Mouse (Mus musculus) liver, postnatal 0 days (tissue): Measurements from ENCODE around the gene Fosl1. TPM values are rescaled to one million over a fixed set of nuclear protein-coding genes. Genes with fewer than 3 reads are reported as not detected.

Experiments used
- ATAC-seq: fragments of 200-750 bp; cut with Nextera tagmentation; 2 replicates; pipeline ENCODE4 v1.8.0; 2017; ENCODE audit warnings: mild to moderate bottlenecking, moderate library complexity
- DNase-seq: peaks from one replicate; pipeline ENCODE4 v3.0.0-alpha.2; 2016
- H3K27ac ChIP-seq: fragments of 300-500 bp; sonication (generic); 2 replicates; pipeline ENCODE4 v1.5.1; 2014; ENCODE audit warnings: antibody characterized with exemption, moderate library complexity, mild to moderate bottlenecking, low read depth
- H3K27me3 ChIP-seq: fragments of 300-500 bp; sonication (generic); 2 replicates; pipeline ENCODE4 v1.6.1; 2014; ENCODE audit warnings: low read length, control low read depth, mixed read lengths; ENCODE audit not compliant: insufficient read depth
- H3K36me3 ChIP-seq: fragments of 300-500 bp; sonication (generic); replicated peaks from 2 replicates; pipeline ENCODE4 v1.6.1; 2014; ENCODE audit warnings: mild to moderate bottlenecking, control low read depth, low read length, moderate library complexity, mixed read lengths; ENCODE audit not compliant: insufficient read depth
- H3K4me1 ChIP-seq: fragments of 300-500 bp; sonication (generic); 2 replicates; pipeline ENCODE4 v1.6.1; 2014; ENCODE audit warnings: antibody characterized with exemption, mild to moderate bottlenecking, control low read depth; ENCODE audit not compliant: insufficient read depth
- H3K4me2 ChIP-seq: fragments of 300-500 bp; sonication (generic); 2 replicates; pipeline ENCODE4 v1.6.1; 2014; ENCODE audit warnings: low read depth, mild to moderate bottlenecking, low read length, moderate library complexity, mixed read lengths
- H3K4me3 ChIP-seq: fragments of 300-500 bp; sonication (generic); 2 replicates; pipeline ENCODE4 v1.5.1; 2014; ENCODE audit warnings: low read depth, low read length
- H3K9ac ChIP-seq: fragments of 300-500 bp; sonication (generic); replicated peaks from 2 replicates; pipeline ENCODE4 v1.6.1; 2014; ENCODE audit warnings: mild to moderate bottlenecking, moderate library complexity
- H3K9me3 ChIP-seq: fragments of 300-500 bp; sonication (generic); 2 replicates; pipeline ENCODE4 v1.6.1; 2016; ENCODE audit warnings: mild to moderate bottlenecking, control low read depth, low read length, mixed read lengths
- CTCF ChIP-seq: sonication (generic); IDR thresholded peaks from 2 replicates; pipeline ENCODE4 v1.5.1; 2016; ENCODE audit warnings: antibody characterized with exemption, low read depth
- EP300 ChIP-seq: IDR thresholded peaks from 2 replicates; pipeline ENCODE4 v1.6.1; 2016; ENCODE audit warnings: antibody characterized with exemption, low read depth, mild to moderate bottlenecking
- WGBS: fragments of 180-500 bp; shearing (Covaris S2); extraction: QIAGEN DNeasy Blood & Tissue Kit; methylation state at CpG from one replicate; pipeline ENCODE4 v1.1.7; 2014; ENCODE audit not compliant: insufficient replicate concordance; 5-methylcytosine and 5-hydroxymethylcytosine counted together
- polyA plus RNA-seq: library from polyadenylated mRNA; unstranded; fragments of >200 nt; fragmentation: Nextera tagmentation; extraction: Ambion mirVana; gene quantifications from 2 replicates; pipeline ENCODE4 v1.2.1, GENCODE M21; 2015

Gene Fosl1
- polyA plus RNA-seq, 1 experiment from 2014 or later = not detected

DNA sequence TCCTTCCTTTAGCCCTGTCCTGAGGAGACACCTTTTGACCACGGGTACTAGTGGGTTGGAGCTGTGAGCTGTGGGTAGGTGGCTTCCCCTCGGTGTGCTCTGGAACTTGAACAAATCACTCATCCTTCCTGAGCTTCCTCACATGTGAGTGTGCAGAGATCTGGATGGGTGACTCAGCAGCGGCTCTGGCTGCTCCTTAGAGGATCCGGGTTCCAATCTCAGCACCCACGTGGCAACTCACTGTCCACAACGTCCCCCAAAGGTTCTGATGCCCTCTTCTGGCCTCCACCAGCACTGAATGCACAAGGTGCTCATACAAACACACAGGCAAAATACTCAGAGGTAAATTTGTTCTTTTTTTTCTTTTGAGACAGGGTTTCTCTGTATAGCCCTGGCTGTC is 4.4 kb downstream of the Fosl1 start:
- TF ChIP-seq CTCF = no peak
- no peak for TF ChIP-seq EP300
- Histone ChIP-seq H3K4me1 (peaks cover 28% of the 10 kb centered on the region), H3K9me3 (no peaks in the 10 kb centered on the region), H3K4me3 (no peak overlapping the region), H3K36me3 (no peaks in the 10 kb centered on the region), H3K9ac (no peak overlapping the region), H3K4me2 (no peak overlapping the region), H3K27me3 (peaks cover 46% of the 10 kb centered on the region), H3K27ac (no peak overlapping the region)
- no peak for DNase-seq
- no peak for ATAC-seq
- WGBS = 50% methylated on average over 6 of the region's 6 CpGs

DNA sequence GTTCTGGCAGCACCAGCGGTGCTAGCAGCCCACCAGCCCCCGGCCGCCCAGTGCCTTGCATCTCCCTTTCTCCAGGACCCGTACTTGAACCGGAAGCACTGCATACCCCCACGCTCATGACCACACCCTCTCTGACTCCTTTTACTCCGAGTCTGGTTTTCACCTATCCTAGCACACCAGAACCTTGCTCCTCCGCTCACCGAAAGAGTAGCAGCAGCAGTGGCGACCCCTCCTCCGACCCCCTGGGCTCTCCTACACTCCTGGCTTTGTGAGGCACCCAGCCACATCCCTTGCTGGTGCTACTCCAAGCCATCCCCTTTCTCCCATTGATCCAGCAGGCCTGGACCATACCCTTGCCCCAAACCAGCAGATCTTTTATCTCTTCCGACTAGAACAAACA is 7.7 kb downstream of the Fosl1 start:
- Histone ChIP-seq H3K27ac (no peak overlapping the region), H3K27me3 (peaks cover 19% of the 10 kb centered on the region; the same call in 1 of the 2 replicates), H3K4me1 (peaks cover 25% of the 10 kb centered on the region), H3K36me3 (no peaks in the 10 kb centered on the region), H3K4me3 (no peak overlapping the region), H3K9me3 (no peaks in the 10 kb centered on the region), H3K4me2 (0 out of 2 replicates have a peak overlapping the region, but pooled peaks have one; percentile 94), H3K9ac (no peak overlapping the region)
- DNase-seq (no peak), ATAC-seq (no peak)
- TF ChIP-seq EP300 (no peak), CTCF (no peak)
- 80% methylated on average over 12 of the region's 12 CpGs for WGBS

DNA sequence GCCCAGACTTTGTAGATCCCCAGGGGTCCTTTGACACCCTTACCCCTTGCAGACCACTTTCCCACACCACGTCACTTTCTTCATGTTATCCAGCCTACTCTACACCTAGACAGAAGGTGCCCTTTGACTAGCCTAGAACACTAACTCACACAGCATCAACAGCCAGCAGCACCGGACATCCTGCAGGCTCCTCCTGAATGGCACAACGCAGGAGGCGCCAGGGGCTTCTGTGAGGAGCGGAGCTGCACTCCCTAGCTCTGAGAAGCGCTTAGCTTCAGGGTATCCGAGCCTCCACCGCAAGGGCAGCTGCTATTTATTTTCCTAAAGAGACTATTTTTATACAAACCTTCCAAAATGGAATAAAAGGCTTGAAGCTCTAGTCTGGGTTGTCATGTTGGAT is 8.2 kb downstream of the Fosl1 start:
- Histone ChIP-seq H3K27ac (no peak overlapping the region), H3K4me2 (peak overlapping the region; percentile 94), H3K9me3 (no peaks in the 10 kb centered on the region), H3K36me3 (no peaks in the 10 kb centered on the region), H3K4me1 (peaks cover 26% of the 10 kb centered on the region), H3K27me3 (0 out of 2 replicates have a peak, but pooled peaks cover 13% of the 10 kb centered on the region), H3K9ac (no peak overlapping the region), H3K4me3 (no peak overlapping the region; the same call in 1 of the 2 replicates)
- ATAC-seq (no peak), DNase-seq (no peak)
- 60% methylated on average over 8 of the region's 8 CpGs for WGBS
- TF ChIP-seq CTCF = no peak

DNA sequence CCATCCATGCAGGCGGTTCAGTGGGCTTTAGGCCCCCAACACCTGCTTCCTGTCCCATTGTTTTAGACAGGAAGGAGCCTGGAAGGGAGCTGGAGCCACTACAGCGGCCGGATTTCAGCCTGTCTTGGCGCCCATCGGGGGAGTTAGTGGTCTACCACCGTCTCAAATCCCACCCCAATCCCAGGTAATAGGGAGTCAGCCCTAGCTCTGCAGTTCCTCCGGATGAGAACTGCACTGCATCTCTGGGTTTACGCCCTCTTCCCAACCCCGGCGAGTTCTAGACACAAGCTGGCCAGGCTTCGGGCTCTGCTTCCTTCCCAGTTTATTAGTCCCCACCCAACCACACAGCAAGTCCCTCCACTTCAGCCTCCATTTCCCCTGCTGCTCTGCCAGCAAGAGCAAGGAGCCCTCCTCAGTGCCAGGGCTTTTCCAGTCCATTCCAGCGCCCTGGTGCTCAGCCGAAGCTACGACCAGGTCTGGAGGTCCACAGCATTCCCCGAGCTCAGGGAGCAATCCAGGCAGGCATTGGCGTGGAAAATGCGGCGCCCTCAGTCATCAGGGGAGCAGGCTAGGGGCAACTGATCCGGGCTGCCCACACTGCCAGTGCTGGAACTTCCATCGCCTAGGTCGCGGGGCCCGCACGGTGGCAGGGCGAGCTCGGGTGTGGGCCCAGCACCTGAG is 9.0 kb downstream of the Fosl1 start:
- Histone ChIP-seq H3K9me3 (no peaks in the 10 kb centered on the region), H3K4me3 (peak overlapping the region; percentile 66), H3K36me3 (no peaks in the 10 kb centered on the region; the same call in 1 of the 2 replicates), H3K27ac (peak overlapping the region; percentile 76), H3K9ac (peak overlapping the region; percentile 72), H3K27me3 (0 out of 2 replicates have a peak, but pooled peaks cover 11% of the 10 kb centered on the region), H3K4me1 (peaks cover 32% of the 10 kb centered on the region), H3K4me2 (peak overlapping the region; percentile 94)
- WGBS = 6% methylated on average over 24 of the region's 26 CpGs
- TF ChIP-seq CTCF (no peak), EP300 (no peak)
- DNase-seq (no peak), ATAC-seq (no peak)

DNA sequence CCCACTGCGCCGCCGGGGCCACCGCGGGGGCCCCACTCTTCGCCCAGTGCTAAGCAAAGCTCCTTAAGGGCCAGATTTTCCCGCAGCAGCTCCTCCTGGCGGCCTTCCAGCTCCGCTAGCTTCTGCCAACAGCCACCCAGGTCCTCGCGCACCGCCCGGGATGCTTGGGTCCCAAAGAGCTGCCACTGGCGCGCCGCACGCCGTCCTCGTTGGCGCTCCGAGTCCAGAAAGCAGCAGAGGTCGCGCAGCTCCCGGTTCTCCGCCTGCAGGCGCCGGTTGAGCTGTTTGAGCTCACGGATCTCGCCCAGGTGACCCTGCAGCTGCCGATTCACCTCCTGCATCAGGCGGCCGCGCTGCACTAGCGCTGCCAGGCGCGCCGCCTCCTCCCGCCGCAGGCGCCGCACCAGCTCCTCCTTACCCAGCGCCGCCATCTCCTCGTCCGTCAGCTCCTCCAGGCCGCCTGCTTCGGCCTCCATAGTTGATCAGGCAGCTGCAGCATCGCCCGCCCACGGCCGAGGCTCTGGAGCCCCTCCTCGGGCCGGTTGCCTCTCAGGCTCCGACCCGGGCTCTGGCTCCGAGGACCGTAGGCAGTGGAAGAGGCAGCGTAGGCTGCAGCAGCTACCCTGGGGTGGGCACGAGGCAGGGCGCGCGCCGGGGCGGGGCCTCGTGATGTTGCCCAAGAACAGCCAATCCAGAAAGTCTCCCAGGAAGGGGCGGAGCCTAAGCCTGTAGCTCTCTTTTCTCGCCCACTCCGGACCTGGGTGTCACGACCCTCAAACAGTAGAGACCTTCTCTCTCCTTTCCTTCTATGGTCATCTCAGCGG is 9.8 kb downstream of the Fosl1 start:
- under 1% methylated on average over 64 of the region's 70 CpGs for WGBS
- ATAC-seq = peak; percentile 82
- Histone ChIP-seq H3K27ac (peak overlapping the region; percentile 76), H3K4me1 (peaks cover 34% of the 10 kb centered on the region), H3K36me3 (peaks cover 5% of the 10 kb centered on the region; the same call in 1 of the 2 replicates), H3K4me3 (peak overlapping the region; percentile 66), H3K27me3 (0 out of 2 replicates have a peak, but pooled peaks cover 8% of the 10 kb centered on the region), H3K4me2 (peak overlapping the region; percentile 94), H3K9ac (peak overlapping the region; percentile 72), H3K9me3 (no peaks in the 10 kb centered on the region)
- peak; percentile 92 for DNase-seq
- TF ChIP-seq EP300 = no peak
- TF ChIP-seq CTCF = peak; percentile 23
